10 mouse cellular contexts compared by ENCODE assay signal in genomic region chr2:149973583-149973982, GRCm38 (mm10).
DNase-seq lines count a peak whose midpoint lies in the region; ATAC-seq and TF ChIP-seq lines count a peak whose summit lies in the region.
"Had no signal": no experiment of that assay in that cellular context is flagged by ENCODE, and none has a peak within 500 bp of the region (broad histone marks: within the 10 kb centered on the region; RNA-seq: fewer than 3 reads in every experiment).

No protein-coding gene starts in this region.

- DNase-seq in hindbrain, embryonic 10.5 days (ENCODE audit: low spot score), result no peak
- peak; percentile 74 for DNase-seq in adrenal gland, adult 2 months
- peak; percentile 14 for DNase-seq in lung, postnatal 0 days (ENCODE audit: low spot score)
- no peak for DNase-seq in T-cell, adult 2 months (ENCODE audit: low spot score)

- no peak overlapping the region for H3K9ac ChIP-seq in hindbrain, embryonic 15.5 days
- H3K9ac ChIP-seq in lung, postnatal 0 days (replicated peaks; ENCODE audit: low read depth), result no peak overlapping the region
- H3K9ac ChIP-seq in liver, embryonic 12.5 days, result no peak overlapping the region
- H3K9ac ChIP-seq: intestine, embryonic 15.5 days had no signal

- TF ChIP-seq EP300 in lung, postnatal 0 days (IDR thresholded peaks at IDR 0.05), result no peak

- TF ChIP-seq CTCF in lung, postnatal 0 days (IDR thresholded peaks at IDR 0.05), result no peak

- WGBS in hindbrain, embryonic 15.5 days, result 54% methylated on average over 6 of the region's 6 CpGs
- 87% methylated on average over 6 of the region's 6 CpGs for WGBS in hindbrain, embryonic 10.5 days
- WGBS in lung, postnatal 0 days, result 27% methylated on average over 6 of the region's 6 CpGs
- WGBS in liver, embryonic 12.5 days (ENCODE audit: insufficient replicate concordance), result 64% methylated on average over 6 of the region's 6 CpGs

- H3K9me3 ChIP-seq in hindbrain, embryonic 15.5 days, result no peaks in the 10 kb centered on the region
- H3K9me3 ChIP-seq in hindbrain, embryonic 10.5 days, result no peaks in the 10 kb centered on the region
- H3K9me3 ChIP-seq in lung, postnatal 0 days (ENCODE audit: low read length), result no peaks in the 10 kb centered on the region
- H3K9me3 ChIP-seq in liver, embryonic 12.5 days (replicated peaks), result no peaks in the 10 kb centered on the region
- H3K9me3 ChIP-seq: G1E; intestine, embryonic 15.5 days had no signal

- no peak overlapping the region for H3K27ac ChIP-seq in hindbrain, embryonic 15.5 days (replicated peaks)
- H3K27ac ChIP-seq in hindbrain, embryonic 10.5 days, result no peak overlapping the region
- H3K27ac ChIP-seq in lung, postnatal 0 days (ENCODE audit: low read length), result no peak overlapping the region
- H3K27ac ChIP-seq in liver, embryonic 12.5 days, result no peak overlapping the region
- H3K27ac ChIP-seq: intestine, embryonic 15.5 days had no signal

- H3K4me1 ChIP-seq in hindbrain, embryonic 15.5 days (replicated peaks), result no peaks in the 10 kb centered on the region
- peaks cover 9% of the 10 kb centered on the region for H3K4me1 ChIP-seq in hindbrain, embryonic 10.5 days (replicated peaks)
- H3K4me1 ChIP-seq in lung, postnatal 0 days (ENCODE audit: insufficient read depth, low read depth, low read length), result no peaks in the 10 kb centered on the region
- no peaks in the 10 kb centered on the region for H3K4me1 ChIP-seq in liver, embryonic 12.5 days

- H3K4me3 ChIP-seq in hindbrain, embryonic 15.5 days, result no peak overlapping the region
- no peak overlapping the region for H3K4me3 ChIP-seq in hindbrain, embryonic 10.5 days
- no peak overlapping the region for H3K4me3 ChIP-seq in lung, postnatal 0 days (ENCODE audit: low read depth, low read length)
- H3K4me3 ChIP-seq in liver, embryonic 12.5 days, result no peak overlapping the region
- H3K4me3 ChIP-seq: intestine, embryonic 15.5 days had no signal

- no peaks in the 10 kb centered on the region for H3K36me3 ChIP-seq in hindbrain, embryonic 15.5 days
- H3K36me3 ChIP-seq in hindbrain, embryonic 10.5 days, result no peaks in the 10 kb centered on the region
- no peaks in the 10 kb centered on the region for H3K36me3 ChIP-seq in lung, postnatal 0 days (ENCODE audit: insufficient read depth, low read length)
- no peaks in the 10 kb centered on the region for H3K36me3 ChIP-seq in liver, embryonic 12.5 days
- H3K36me3 ChIP-seq: G1E; intestine, embryonic 15.5 days had no signal

- H3K27me3 ChIP-seq in hindbrain, embryonic 15.5 days, result no peaks in the 10 kb centered on the region
- H3K27me3 ChIP-seq in hindbrain, embryonic 10.5 days (ENCODE audit: insufficient read depth, poor library complexity, severe bottlenecking), result no peaks in the 10 kb centered on the region
- H3K27me3 ChIP-seq in lung, postnatal 0 days (replicated peaks; ENCODE audit: insufficient read depth, low read length), result no peaks in the 10 kb centered on the region
- H3K27me3 ChIP-seq in liver, embryonic 12.5 days (replicated peaks), result no peaks in the 10 kb centered on the region
- H3K27me3 ChIP-seq: intestine, embryonic 15.5 days had no signal

- ATAC-seq in hindbrain, embryonic 15.5 days (ENCODE audit: low FRiP score, low read depth), result 0 out of 2 replicates have a peak, but pooled peaks have one; percentile 38
- peak; percentile 81 for ATAC-seq in frontal cortex, adult (ENCODE audit: low TSS enrichment)
- ATAC-seq in lung, postnatal 0 days, result no peak
- no peak for ATAC-seq in liver, embryonic 12.5 days
- ATAC-seq in granulocyte monocyte progenitor cell, adult 5-6 weeks (replicated peaks; ENCODE audit: poor library complexity, severe bottlenecking), result no peak
- ATAC-seq: intestine, embryonic 15.5 days had no signal

- no peak overlapping the region for H3K4me2 ChIP-seq in hindbrain, embryonic 15.5 days
- H3K4me2 ChIP-seq in lung, postnatal 0 days (replicated peaks; ENCODE audit: low read depth, low read length), result no peak overlapping the region
- no peak overlapping the region for H3K4me2 ChIP-seq in liver, embryonic 12.5 days
- H3K4me2 ChIP-seq: intestine, embryonic 15.5 days had no signal

Comparison
In these comparisons a context has a peak if more than half of its experiments do, and no peak if none do; other contexts are left out.
1. ATAC-seq: peak in hindbrain, embryonic 15.5 days (single experiment) and frontal cortex, adult (single experiment); none in lung, postnatal 0 days (single experiment), liver, embryonic 12.5 days (single experiment) and granulocyte monocyte progenitor cell, adult 5-6 weeks (single experiment).
2. DNase-seq: peak in adrenal gland, adult 2 months (single experiment) and lung, postnatal 0 days (single experiment); none in hindbrain, embryonic 10.5 days (single experiment) and T-cell, adult 2 months (single experiment).